Mouse (Mus musculus): ENCODE results near the gene Ccdc80.

The Ccdc80 gene

DNA sequence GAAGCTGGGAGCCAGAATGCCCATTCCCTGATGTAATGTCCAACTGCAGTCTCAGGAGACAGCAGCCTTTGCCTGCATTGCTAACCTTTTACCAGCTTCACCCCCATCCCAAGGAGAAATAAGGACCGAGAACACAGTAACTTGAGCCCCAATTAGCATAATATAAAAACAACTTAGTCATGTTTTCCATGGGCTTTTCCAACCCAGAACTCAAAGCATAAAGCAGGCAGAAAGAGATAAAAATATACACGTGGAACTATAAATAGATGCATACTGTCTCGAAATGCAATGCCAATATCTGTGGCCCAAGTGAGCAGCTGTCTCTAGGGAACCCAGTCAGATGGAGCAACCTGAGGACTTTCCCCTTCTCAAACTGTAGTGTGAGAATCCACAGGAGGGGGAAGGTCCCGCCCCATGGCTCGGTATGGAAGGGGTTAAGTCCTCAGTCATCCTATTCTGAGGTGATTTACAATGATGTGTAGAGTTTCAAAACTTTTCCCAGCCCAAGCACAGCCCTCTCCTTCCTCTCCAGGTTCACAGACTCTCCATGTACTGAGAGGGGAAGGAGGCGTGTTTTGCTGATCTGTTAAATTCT is at the start of gene Ccdc80:
Gene Ccdc80, plus strand, starts transcription at position 266 of the 595 bp plus-strand sequence.
- no peak for DNase-seq (ENCODE audit: low read depth, low spot score)

- DNase-seq (ENCODE audit: low read depth, low spot score) = no peak
Measured at GRCm38 (mm10) chr16:45044844-45045243, 48.4 kb upstream of the Ccdc80 start.

DNA sequence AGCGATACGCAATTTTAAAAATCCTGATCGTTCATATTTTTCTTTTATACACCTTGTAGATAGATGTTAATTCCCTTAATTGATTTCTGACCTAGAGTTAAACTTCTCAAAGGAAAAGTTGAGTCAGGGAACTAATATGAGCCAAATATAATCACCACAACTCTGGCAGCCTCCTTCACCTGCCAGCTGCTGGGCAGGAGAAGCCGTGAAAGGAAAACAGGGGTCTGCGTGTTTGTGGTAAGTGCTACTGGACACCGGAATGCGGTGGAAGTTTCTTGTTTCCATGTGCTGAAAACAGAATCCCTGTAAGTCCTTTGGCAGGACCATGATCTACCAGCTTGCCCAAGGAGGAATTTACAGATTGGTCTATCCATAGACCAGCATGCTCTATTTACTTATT is 36.0 kb upstream of the Ccdc80 start:
- DNase-seq (ENCODE audit: low read depth, low spot score) = no peak

GRCm38 (mm10) chr16:45057922-45058321 is 35.3 kb upstream of the Ccdc80 start:
- DNase-seq (ENCODE audit: low read depth, low spot score) = no peak

DNA sequence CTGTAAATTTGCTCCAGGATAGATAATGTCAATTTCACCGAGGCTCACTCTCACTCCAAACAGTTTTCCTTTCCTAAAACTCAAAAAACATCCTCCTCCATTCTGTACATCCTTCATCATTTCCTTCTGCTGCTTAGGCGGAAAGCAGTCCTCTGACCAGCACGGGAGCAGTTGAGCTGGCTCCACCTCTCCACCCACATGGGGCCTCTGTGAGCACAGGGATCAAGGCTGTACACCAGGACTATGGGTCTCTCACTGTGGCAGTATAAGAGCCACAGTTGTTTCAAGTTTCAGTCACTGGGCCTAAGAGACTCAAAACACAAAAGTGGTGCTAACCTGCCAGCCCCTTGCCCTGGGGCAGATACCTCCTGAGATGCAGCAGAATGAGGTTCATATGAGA is 32.1 kb upstream of the Ccdc80 start:
- no peak for DNase-seq (ENCODE audit: low read depth, low spot score)

DNA sequence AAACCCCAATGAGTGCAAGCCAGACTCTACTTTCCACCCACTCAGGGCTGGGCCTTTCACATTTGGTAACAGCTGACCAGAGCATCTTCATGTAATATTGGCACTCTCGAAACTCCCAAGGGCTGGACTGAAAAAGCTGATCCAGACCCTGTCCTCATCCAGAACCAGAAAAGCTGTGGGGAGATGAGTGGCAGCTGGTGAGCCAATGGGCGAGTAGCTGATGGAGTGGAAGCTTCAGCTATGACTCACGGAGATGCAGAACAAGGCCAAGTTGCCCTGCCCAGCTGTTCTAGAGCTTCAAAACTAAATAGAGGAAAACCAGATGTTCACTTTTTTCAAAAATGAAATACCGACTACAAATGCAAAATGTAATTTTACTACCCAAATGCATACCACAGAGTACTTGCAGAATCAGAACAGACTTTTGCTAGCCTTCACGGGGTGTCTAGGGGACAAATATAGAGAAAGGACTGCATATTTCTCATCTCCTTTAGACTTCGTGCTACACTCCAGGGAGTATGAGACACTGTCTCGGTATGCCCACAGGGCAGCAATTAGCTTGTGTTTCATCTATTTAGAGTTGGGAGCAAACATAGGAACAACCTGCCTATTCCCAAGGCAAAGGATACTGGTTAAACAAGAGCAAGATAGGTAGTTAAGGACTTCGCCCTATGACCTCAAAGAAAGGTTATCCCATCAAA is 22.7 kb upstream of the Ccdc80 start:
- DNase-seq (ENCODE audit: low read depth, low spot score) = no peak

DNA sequence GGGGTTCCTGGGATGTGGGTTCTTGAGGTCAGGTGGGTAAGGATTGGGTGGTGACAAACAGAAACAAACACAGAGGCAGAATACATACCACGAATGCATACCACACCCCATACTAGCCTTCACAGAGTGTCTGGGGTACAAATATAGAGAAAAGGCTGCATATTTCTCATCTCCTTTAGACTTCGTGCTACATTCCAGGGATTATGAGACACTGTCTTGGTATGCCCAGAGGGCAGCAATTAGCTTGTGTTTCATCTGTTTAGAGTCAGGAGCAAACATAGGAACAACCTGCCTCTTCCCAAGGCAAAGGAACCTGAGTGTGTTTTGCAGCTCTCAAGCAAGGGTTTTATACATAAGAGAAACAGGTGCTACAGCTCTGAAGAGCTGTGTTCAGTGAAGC is 21.8 kb upstream of the Ccdc80 start:
- DNase-seq (ENCODE audit: low read depth, low spot score) = no peak

- no peak for DNase-seq (ENCODE audit: low read depth, low spot score)
Measured at GRCm38 (mm10) chr16:45077517-45078080, 15.6 kb upstream of the Ccdc80 start.

GRCm38 (mm10) chr16:45079322-45079721 is 13.9 kb upstream of the Ccdc80 start:
- no peak for DNase-seq (ENCODE audit: low read depth, low spot score)

DNA sequence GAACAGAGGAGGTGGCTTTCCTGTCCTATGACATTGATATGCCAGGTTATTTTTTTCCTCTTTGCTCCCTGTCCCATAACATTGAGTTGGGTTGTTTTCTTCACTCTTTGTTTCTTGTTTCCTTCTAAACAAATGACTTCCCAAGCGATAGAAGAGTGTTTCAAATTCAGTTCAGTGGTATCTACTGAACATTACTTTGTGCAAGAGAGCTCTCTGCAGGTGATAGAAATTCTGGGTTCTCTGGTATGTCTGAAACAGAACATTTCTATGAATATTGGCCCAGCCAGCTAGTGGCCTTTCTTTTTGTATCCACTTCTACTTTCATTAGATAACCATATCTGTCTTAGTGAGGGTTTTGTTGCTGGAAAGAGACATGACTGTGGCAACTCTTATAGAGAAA is 4.4 kb upstream of the Ccdc80 start:
- no peak for DNase-seq (ENCODE audit: low read depth, low spot score)

DNA sequence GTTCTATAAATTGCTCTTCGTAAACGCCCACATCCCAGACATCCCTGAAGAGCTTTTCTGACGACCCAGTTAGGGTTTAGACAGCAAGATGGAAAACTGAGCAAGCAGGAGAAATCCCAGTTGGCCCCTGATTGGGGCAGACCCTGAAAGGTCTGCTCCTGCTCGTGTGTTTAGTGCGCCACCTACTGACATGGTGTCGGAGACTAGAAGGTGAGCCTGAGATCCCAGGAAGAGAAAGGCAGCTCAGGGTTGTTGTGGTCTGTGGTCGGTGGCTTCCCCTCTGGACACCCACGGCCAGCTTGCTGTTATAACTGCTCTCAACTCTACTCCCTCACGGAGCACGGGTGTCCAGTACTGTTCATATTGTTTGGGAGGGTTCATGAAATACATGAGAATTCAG is 3.2 kb upstream of the Ccdc80 start:
- peak; percentile 43 for DNase-seq (ENCODE audit: low read depth, low spot score)

GRCm38 (mm10) chr16:45094136-45094756 is 1.0 kb downstream of the Ccdc80 start:
- DNase-seq (ENCODE audit: low read depth, low spot score) = no peak

GRCm38 (mm10) chr16:45095030-45095429 is 1.8 kb downstream of the Ccdc80 start:
- DNase-seq (ENCODE audit: low read depth, low spot score) = no peak

GRCm38 (mm10) chr16:45095561-45096482 is 2.6 kb downstream of the Ccdc80 start:
- no peak for DNase-seq (ENCODE audit: low read depth, low spot score)

DNA sequence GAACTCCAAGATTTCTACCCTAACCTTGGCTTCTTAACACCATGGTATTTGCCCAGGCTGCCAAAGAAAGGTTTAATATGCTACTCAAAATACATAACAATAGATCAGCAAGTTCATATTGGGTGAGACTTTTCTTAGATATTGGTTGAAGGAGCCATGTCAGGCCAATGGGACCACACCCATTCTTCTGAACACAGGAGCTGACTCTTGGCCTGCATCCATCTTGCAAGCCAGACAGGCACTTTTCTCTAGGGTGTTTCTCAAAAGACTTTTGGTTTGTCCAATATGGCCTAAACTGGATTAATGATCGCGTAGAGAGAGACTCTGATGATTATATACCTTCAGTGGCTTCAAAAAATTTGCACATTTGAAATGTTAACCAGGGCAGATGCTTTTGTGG is 4.3 kb downstream of the Ccdc80 start:
- DNase-seq (ENCODE audit: low read depth, low spot score) = no peak

GRCm38 (mm10) chr16:45098186-45098885 is 5.1 kb downstream of the Ccdc80 start:
- DNase-seq (ENCODE audit: low read depth, low spot score) = no peak

DNA sequence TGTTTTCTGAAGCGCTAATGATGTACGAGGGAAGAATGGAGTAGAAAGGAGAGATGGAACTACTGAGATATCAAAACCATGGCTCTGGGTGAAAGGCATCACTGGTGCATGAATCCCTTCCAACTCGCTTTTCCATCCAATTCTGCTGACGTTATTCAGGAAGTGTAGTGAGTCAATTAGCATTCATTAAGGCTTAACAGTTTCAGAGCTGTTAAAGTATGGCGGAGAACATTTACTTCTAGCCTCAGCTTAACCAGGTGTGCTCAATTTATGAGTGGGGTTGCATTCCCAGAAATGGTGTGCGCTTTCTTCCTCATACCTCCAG is 5.6 kb downstream of the Ccdc80 start:
- no peak for DNase-seq (ENCODE audit: low read depth, low spot score)

GRCm38 (mm10) chr16:45100892-45101291 is 7.7 kb downstream of the Ccdc80 start:
- DNase-seq (ENCODE audit: low read depth, low spot score) = no peak

- DNase-seq (ENCODE audit: low read depth, low spot score) = no peak
Measured at GRCm38 (mm10) chr16:45104993-45105392, 11.8 kb downstream of the Ccdc80 start.

DNA sequence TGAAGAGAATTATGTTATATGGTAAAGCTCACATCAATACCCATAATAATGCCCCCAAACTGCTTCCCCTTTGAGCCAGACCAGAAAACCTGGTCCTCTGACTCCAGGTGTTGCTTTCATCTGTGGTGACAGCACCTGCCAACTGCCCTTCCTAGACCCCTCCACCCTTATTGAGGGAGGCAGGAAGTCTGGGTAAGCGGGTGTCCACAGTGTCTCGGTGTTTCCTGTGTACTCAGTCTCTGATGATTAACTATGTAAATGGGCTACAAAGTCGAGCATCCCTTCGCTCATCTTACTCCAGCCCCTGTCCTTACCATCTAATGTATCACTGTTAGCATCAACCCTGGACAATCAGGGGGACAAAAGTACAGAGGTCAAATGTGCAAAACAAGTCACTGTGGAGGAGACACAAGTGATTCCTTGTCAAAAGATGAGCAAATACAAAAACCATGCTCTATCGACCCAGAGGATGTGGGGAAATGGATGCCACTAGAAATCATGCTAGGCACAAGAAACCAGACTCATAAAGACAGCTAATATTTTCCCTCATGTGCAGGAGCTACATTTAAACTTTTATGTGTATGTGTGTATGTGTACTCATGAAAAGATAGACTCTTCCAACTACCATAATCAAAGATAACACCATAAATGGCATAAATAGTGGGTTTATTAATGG is 15.1 kb downstream of the Ccdc80 start:
- no peak for DNase-seq (ENCODE audit: low read depth, low spot score)

- DNase-seq (ENCODE audit: low read depth, low spot score) = no peak
Measured at GRCm38 (mm10) chr16:45110498-45110897, 17.3 kb downstream of the Ccdc80 start.
